Mouse (Mus musculus): ENCODE data around the gene Gm12185. TPM values are rescaled to one million over a fixed set of nuclear protein-coding genes. Genes with fewer than 3 reads are reported as not detected.

Gene Gm12185
- polyA plus RNA-seq (2014; fragmentation: Illumina TruSeq; extraction: RNeasy Lipid Tissue Mini Kit (QIAGEN cat#74804); ENCODE audit: low read depth, low replicate concordance), result 2.8 TPM

GRCm38 (mm10) chr11:48991740-48992520 lies at the start of gene Gm12185:
Gene Gm12185, minus strand, starts transcription at chr11:48992226.

GRCm38 (mm10) chr11:48994018-48994417 lies 2.0 kb upstream of the Gm12185 start, which contains the start of gene Tgtp1:
Gene Tgtp1, minus strand, starts transcription at chr11:48994172.

DNA sequence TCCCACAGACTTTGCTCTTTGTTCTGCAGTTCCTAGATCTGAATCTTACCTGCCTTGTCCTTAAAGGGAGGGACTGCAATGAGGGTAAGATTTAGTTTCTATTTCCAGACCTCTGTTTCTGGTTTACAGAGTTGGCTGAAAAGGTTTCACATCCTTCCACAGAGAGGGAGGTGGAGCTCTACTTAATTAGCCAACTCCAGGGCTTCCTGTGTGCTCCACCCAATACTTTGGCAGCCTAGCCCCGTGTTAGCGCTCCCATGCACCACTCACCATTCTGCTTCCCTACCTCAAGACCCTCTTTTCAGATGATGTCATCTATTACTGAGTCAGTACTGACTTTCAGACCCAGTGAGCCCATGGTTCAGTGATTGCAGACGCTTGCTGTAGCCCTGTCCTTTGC lies 12.8 kb downstream of the Gm12185 start, which contains the start of gene 9930111J21Rik1:
9930111J21Rik1 (minus strand) TSS at position 148 of the 400 bp plus-strand sequence.

GRCm38 (mm10) chr11:48978240-48978939 lies 13.6 kb downstream of the Gm12185 start, which contains the start of gene Olfr56:
Gene Olfr56, plus strand, starts transcription at chr11:48978889.

DNA sequence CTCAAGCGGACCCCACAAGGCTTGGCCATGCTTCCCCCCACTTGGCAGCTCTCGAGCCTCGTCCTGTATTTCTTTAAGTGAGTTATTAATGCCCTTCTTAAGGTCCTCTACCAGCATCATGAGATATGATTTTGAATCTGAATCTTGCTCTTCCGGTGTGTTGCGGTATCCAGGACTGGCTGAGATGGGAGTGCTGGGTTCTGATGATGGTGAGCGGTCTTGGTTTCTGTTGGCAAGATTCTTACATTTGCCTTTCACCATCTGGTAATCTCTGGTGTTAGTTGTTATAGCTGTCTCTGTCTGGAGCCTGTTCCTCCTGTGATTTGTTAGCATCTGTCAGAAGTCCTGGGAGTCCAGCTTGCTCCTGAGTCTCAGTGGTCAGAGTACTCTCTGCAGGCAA lies 45.9 kb downstream of the Gm12185 start, which contains the start of gene Psme2b:
Psme2b (minus strand) TSS at position 101 of the 400 bp plus-strand sequence.

GRCm38 (mm10) chr11:48902021-48902420 lies 90.0 kb downstream of the Gm12185 start, which contains the start of gene Gm5431:
Gene Gm5431, minus strand, starts transcription at chr11:48902214.

GRCm38 (mm10) chr11:48871201-48871772 lies 120.7 kb downstream of the Gm12185 start, which contains the start of gene Irgm1:
Gene Irgm1, minus strand, starts transcription at chr11:48871683.

Other genes with a start within 250 kb of the Gm12185 start
- 171 TPM for gene Rack1, start 191.9 kb downstream of the Gm12185 start, polyA plus RNA-seq (2014; fragmentation: Illumina TruSeq; extraction: RNeasy Lipid Tissue Mini Kit (QIAGEN cat#74804); ENCODE audit: low read depth, low replicate concordance)
- 17.8 TPM for gene Trim41, start 174.9 kb downstream of the Gm12185 start, polyA plus RNA-seq (2014; fragmentation: Illumina TruSeq; extraction: RNeasy Lipid Tissue Mini Kit (QIAGEN cat#74804); ENCODE audit: low read depth, low replicate concordance)
- gene Trim7, start 166.1 kb downstream of the Gm12185 start, polyA plus RNA-seq (2014; fragmentation: Illumina TruSeq; extraction: RNeasy Lipid Tissue Mini Kit (QIAGEN cat#74804); ENCODE audit: low read depth, low replicate concordance), result 5.2 TPM
- 7.6 TPM for gene Gm12184, start 165.6 kb downstream of the Gm12185 start, polyA plus RNA-seq (2014; fragmentation: Illumina TruSeq; extraction: RNeasy Lipid Tissue Mini Kit (QIAGEN cat#74804); ENCODE audit: low read depth, low replicate concordance)
- gene Irgm1, start 120.5 kb downstream of the Gm12185 start, polyA plus RNA-seq (2014; fragmentation: Illumina TruSeq; extraction: RNeasy Lipid Tissue Mini Kit (QIAGEN cat#74804); ENCODE audit: low read depth, low replicate concordance), result 68.8 TPM
- 16.8 TPM for gene Gm5431, start 90.0 kb downstream of the Gm12185 start, polyA plus RNA-seq (2014; fragmentation: Illumina TruSeq; extraction: RNeasy Lipid Tissue Mini Kit (QIAGEN cat#74804); ENCODE audit: low read depth, low replicate concordance)
- 2.9 TPM for gene Psme2b, start 46.0 kb downstream of the Gm12185 start, polyA plus RNA-seq (2014; fragmentation: Illumina TruSeq; extraction: RNeasy Lipid Tissue Mini Kit (QIAGEN cat#74804); ENCODE audit: low read depth, low replicate concordance)
- gene Olfr56, start 13.3 kb downstream of the Gm12185 start, polyA plus RNA-seq (2014; fragmentation: Illumina TruSeq; extraction: RNeasy Lipid Tissue Mini Kit (QIAGEN cat#74804); ENCODE audit: low read depth, low replicate concordance), result 1.3 TPM
- 2.8 TPM for gene 9930111J21Rik1, start 12.8 kb downstream of the Gm12185 start, polyA plus RNA-seq (2014; fragmentation: Illumina TruSeq; extraction: RNeasy Lipid Tissue Mini Kit (QIAGEN cat#74804); ENCODE audit: low read depth, low replicate concordance)
- 15.7 TPM for gene Tgtp1, start 1.9 kb upstream of the Gm12185 start, polyA plus RNA-seq (2014; fragmentation: Illumina TruSeq; extraction: RNeasy Lipid Tissue Mini Kit (QIAGEN cat#74804); ENCODE audit: low read depth, low replicate concordance)
- gene 9930111J21Rik2, start 59.0 kb upstream of the Gm12185 start, polyA plus RNA-seq (2014; fragmentation: Illumina TruSeq; extraction: RNeasy Lipid Tissue Mini Kit (QIAGEN cat#74804); ENCODE audit: low read depth, low replicate concordance), result 24.0 TPM
- gene Tgtp2, start 72.0 kb upstream of the Gm12185 start, polyA plus RNA-seq (2014; fragmentation: Illumina TruSeq; extraction: RNeasy Lipid Tissue Mini Kit (QIAGEN cat#74804); ENCODE audit: low read depth, low replicate concordance), result 13.2 TPM
- 19.4 TPM for gene Ifi47, start 84.4 kb upstream of the Gm12185 start, polyA plus RNA-seq (2014; fragmentation: Illumina TruSeq; extraction: RNeasy Lipid Tissue Mini Kit (QIAGEN cat#74804); ENCODE audit: low read depth, low replicate concordance)
- gene Olfr1396, start 122.6 kb upstream of the Gm12185 start, polyA plus RNA-seq (2014; fragmentation: Illumina TruSeq; extraction: RNeasy Lipid Tissue Mini Kit (QIAGEN cat#74804); ENCODE audit: low read depth, low replicate concordance), result 0.16 TPM
- gene Olfr1395, start 150.0 kb upstream of the Gm12185 start, polyA plus RNA-seq (2014; fragmentation: Illumina TruSeq; extraction: RNeasy Lipid Tissue Mini Kit (QIAGEN cat#74804); ENCODE audit: low read depth, low replicate concordance), result not detected
- gene Olfr1394, start 162.2 kb upstream of the Gm12185 start, polyA plus RNA-seq (2014; fragmentation: Illumina TruSeq; extraction: RNeasy Lipid Tissue Mini Kit (QIAGEN cat#74804); ENCODE audit: low read depth, low replicate concordance), result not detected
- 4.3 TPM for gene Btnl9, start 194.9 kb upstream of the Gm12185 start, polyA plus RNA-seq (2014; fragmentation: Illumina TruSeq; extraction: RNeasy Lipid Tissue Mini Kit (QIAGEN cat#74804); ENCODE audit: low read depth, low replicate concordance)
- gene Zfp62, start 211.1 kb upstream of the Gm12185 start, polyA plus RNA-seq (2014; fragmentation: Illumina TruSeq; extraction: RNeasy Lipid Tissue Mini Kit (QIAGEN cat#74804); ENCODE audit: low read depth, low replicate concordance), result 137 TPM